Mouse (Mus musculus): ENCODE results near the gene Ankdd1b.

Gene Ankdd1b

GRCm38 (mm10) chr13:96377883-96378282 lies 93.1 kb downstream of the Ankdd1b start:
- Histone ChIP-seq H3K4me1 (replicated peaks; ENCODE audit: low read depth, low read length) (peaks cover 12% of the 10 kb centered on the region), H3K36me3 (ENCODE audit: insufficient read depth, low read length) (no peaks in the 10 kb centered on the region), H3K27me3 (ENCODE audit: insufficient read depth, low read length) (no peaks in the 10 kb centered on the region), H3K9me3 (ENCODE audit: low read length) (no peaks in the 10 kb centered on the region), H3K4me3 (replicated peaks; ENCODE audit: low read length) (no peak overlapping the region)
- no peak for TF ChIP-seq NANOG (IDR thresholded peaks at IDR 0.05; ENCODE audit: borderline replicate concordance, low read length)
- no peak for TF ChIP-seq POU5F1 (IDR thresholded peaks at IDR 0.05; ENCODE audit: borderline replicate concordance, low read length)
- no peak for TF ChIP-seq CTCF (conservative IDR thresholded peaks at IDR 0.05; ENCODE audit: low read length)

- Histone ChIP-seq H3K9me3 (ENCODE audit: low read length) (no peaks in the 10 kb centered on the region), H3K4me3 (replicated peaks; ENCODE audit: low read length) (no peak overlapping the region), H3K36me3 (ENCODE audit: insufficient read depth, low read length) (no peaks in the 10 kb centered on the region), H3K27me3 (ENCODE audit: insufficient read depth, low read length) (no peaks in the 10 kb centered on the region), H3K4me1 (replicated peaks; ENCODE audit: low read depth, low read length) (peaks cover 12% of the 10 kb centered on the region)
- TF ChIP-seq CTCF (conservative IDR thresholded peaks at IDR 0.05; ENCODE audit: low read length) (no peak), NANOG (IDR thresholded peaks at IDR 0.05; ENCODE audit: borderline replicate concordance, low read length) (no peak), POU5F1 (IDR thresholded peaks at IDR 0.05; ENCODE audit: borderline replicate concordance, low read length) (no peak)
Observed at GRCm38 (mm10) chr13:96376871-96377270, 94.1 kb downstream of the Ankdd1b start.

- Histone ChIP-seq H3K4me3 (replicated peaks; ENCODE audit: low read length) (no peak overlapping the region), H3K4me1 (replicated peaks; ENCODE audit: low read depth, low read length) (peaks cover 12% of the 10 kb centered on the region), H3K9me3 (ENCODE audit: low read length) (no peaks in the 10 kb centered on the region), H3K36me3 (ENCODE audit: insufficient read depth, low read length) (no peaks in the 10 kb centered on the region), H3K27me3 (ENCODE audit: insufficient read depth, low read length) (no peaks in the 10 kb centered on the region)
- TF ChIP-seq POU5F1 (IDR thresholded peaks at IDR 0.05; ENCODE audit: borderline replicate concordance, low read length) (no peak), CTCF (conservative IDR thresholded peaks at IDR 0.05; ENCODE audit: low read length) (no peak), NANOG (IDR thresholded peaks at IDR 0.05; ENCODE audit: borderline replicate concordance, low read length) (no peak)
Observed at GRCm38 (mm10) chr13:96375519-96375918, 95.5 kb downstream of the Ankdd1b start.
